Mouse (Mus musculus): ENCODE measurements around the gene Prss56.

The Prss56 gene

GRCm38 (mm10) chr1:87232197-87232596 lies 49.1 kb downstream of the Prss56 start:
- DNase-seq (ENCODE audit: low spot score in 2 of 2): no peak
